Mouse (Mus musculus): ENCODE results near the gene Tmem8b.

Tmem8b gene

DNA sequence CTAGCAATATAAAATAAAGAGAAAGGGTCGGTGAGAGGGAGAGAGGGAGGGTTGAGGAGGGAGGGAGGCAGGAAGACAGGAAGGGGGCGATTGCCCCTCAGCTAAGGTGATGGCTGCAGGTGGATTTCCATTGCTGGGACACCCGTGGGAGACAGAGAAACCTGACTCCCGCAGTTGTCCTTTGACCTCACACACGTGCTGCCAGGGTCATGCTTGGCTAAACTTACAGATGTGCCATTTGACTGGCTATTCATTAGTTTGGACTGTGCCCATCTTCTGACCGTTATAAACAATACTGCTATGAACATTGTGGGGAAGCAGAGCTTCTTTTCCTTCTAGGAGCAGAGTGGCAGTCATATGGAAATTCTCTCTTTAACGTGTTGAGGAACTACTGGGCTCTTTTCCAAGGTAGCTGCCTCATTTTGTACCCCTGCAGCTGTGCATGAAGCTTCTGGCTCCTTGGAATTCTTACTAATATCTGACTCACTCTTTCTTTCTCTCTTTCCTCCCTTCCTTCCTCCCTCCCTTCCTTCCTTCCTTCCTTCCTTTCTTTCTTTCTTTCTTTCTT lies 45.0 kb downstream of the Tmem8b start:
- no peak for DNase-seq (ENCODE audit: low read depth)

DNA sequence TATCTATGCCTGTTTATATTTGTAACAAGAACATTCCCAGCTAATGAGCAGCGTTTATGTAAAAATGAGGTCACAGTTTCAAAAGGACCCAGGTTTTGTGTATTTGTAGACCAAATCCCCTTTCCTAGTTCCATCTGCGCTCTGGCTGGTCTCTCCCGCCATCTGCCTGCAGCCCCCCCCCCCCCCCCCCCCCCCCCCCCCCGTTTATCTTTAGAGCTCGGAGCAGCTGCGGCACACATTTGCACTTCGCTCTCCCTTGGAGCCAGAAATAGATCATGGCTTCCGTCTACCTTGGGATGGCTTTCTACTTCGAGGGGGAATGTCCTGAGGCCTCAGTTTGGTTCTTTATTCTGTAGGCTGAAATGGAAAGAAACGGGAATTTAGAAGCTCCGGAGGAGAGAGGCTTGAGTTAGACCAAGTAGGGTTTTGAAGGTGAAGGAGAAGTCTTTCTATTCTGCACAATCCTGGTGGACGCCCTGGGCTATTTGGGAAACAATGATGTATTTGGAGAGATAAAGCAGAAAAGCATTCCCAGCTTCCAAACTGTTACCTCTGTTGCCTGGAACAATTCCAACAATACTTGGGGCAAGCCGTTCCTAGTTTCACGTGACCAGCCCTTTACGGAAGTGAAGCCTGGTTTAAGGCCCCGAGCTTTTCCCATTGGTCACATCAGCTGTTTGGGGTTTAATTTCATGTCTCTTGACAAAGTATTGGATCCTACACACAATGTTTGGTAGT lies 51.9 kb downstream of the Tmem8b start:
- DNase-seq (ENCODE audit: low read depth), result no peak

DNA sequence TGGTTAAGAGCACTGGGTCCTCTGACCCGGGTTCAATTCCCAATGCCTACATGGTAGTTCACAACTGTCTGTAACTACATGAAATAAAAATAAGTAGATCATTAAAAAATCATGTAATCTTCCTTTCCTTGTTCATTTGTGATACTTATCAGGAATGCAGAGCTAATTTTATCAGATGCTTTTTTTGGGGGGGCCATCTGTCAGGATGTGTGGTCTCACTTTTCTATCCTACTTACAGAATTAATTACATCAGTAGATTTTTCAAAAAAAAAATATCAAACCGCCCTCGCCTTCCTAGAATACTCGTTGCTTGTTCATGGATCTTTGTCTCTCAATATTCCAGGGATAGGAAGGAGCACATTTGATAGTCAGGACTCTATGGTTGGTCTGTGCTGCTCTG lies 53.4 kb downstream of the Tmem8b start:
- no peak for DNase-seq (ENCODE audit: low read depth)

DNA sequence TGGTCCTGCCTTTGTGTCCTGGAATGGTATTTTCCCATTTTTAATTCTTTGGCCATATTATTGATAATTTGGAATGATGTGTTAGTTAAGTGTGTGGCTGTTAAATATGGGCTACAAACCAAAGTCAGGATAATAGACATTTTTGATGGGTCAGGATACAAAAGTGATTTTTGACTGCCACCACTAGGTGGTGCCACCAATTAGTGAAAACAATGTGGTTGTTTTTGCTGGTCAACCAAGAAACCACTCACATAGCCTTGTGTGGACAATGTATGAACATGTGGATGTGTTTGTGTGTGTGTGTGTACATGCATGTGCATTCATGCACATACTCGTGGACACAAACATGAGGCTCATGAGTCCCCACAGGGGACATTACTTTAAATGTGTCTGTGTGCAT lies 56.0 kb downstream of the Tmem8b start:
- DNase-seq (ENCODE audit: low read depth), result peak; percentile 29

DNA sequence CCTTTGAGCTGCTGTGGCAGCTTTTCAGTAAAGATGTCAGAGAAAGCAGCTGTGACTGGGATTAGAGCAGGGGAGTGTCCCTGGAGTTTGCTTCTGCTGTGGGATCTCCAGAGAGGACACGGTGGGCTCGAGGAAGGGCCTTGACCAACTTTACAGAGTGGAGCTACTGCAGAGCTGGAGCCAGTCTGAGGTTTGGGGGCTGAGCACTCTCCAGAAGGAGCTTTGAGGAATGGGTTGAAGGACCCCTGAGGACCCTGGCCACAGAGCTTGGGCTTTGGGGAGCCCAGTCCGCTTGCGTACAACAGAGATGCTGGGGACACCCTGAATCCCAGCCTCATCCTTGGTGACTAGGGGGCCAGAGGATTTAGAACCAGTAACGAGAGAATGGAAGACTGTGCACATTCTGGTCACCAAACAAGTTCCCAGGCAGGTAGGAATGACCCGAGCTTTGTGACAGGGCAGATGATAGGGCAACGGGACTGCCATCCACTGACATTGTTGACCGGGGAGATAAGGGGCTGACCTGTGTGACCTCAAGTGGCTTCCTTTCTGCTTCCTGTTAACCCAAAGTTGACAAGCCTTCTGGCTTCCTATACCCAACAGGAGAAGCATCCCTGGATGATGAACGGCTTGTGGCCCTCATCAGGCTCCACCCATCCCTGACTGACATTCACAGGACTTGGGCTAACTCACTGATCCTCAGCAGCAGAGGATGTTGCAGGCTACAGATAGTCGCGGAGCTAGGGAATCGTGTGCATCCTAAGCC lies 57.6 kb downstream of the Tmem8b start:
- no peak for DNase-seq (ENCODE audit: low read depth)

DNA sequence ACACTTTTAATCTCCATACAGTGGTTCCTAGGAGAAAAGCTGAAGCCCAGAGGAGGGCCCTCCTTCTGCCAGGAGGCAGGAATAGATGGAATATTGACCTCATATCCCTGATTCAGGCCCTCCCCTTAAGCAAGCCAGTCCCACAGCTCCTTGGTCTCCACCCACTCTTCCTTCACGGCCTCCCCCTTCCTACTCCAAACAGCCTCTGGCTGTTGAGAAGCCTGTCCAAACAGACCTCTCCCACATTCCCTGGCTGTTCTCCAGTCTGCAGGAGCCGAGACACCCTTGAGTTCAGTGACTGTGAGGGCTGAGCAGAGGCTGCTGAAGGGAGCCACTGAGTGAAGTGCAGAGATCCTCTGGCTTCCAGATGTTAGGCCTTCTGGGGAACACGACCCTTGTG lies 58.2 kb downstream of the Tmem8b start, which contains the start of gene Hrct1:
Gene Hrct1, plus strand, starts transcription at position 194 of the 400 bp plus-strand sequence.
- no peak for DNase-seq (ENCODE audit: low read depth)

DNA sequence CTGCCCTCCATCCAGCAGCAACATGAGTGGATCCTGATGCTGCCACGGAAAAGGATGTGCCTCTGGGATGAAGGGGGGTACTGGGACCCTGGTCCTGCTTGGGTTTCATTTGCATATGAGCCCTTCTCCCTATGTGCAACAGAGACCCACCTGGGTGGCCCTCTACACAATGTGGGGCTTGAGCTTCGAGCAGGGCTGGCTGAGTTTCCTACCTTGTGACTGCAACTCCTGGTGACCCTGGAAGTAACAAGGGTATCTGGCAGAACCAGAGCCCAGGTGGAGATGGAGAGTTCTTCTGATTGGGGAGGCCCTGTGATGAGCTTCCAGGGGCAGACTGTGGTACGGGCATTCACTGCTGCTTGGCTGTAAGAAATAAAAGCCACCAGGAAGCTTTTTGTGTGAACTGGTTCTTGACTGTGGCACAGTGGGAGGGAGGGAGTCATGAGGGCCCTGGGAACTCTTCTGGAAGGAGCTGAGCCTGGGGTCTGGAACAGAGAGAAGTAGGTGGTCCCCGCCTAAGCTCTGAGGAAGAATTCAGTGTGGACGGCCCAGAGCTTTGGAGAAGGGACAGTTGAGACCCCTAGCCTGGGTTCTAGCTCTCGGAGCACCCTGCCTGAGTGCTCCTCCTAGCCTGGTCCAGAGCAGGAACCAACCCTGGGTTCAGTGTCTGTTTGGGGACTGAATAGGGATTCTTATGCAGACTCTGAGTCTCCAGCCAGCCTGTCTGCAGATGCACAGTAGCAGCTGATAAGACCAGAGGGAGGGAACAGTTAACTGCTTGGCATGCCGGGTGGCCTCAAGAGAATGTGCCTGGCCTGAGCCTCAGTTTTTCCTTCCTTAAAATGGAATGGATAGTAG lies 59.2 kb downstream of the Tmem8b start:
- no peak for DNase-seq (ENCODE audit: low read depth)

DNA sequence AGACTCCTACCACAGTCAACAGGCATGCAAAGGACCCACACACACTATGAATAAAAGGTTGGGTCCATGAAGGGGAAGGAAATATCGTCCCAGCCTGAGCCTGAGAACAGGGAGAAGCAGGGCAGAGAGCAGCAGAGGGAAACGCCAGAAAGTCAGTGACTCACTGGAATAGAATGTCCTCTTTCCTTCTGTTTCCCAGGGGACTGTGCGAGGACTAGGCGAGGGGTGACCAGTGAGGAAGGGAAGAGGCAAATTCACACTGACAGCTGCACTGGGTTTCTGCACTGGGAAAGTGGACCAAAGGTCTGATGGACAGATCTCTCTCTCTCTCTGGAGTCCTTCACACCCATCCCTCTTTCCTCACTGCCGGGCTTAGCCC lies 59.8 kb downstream of the Tmem8b start:
- no peak for DNase-seq (ENCODE audit: low read depth)

DNA sequence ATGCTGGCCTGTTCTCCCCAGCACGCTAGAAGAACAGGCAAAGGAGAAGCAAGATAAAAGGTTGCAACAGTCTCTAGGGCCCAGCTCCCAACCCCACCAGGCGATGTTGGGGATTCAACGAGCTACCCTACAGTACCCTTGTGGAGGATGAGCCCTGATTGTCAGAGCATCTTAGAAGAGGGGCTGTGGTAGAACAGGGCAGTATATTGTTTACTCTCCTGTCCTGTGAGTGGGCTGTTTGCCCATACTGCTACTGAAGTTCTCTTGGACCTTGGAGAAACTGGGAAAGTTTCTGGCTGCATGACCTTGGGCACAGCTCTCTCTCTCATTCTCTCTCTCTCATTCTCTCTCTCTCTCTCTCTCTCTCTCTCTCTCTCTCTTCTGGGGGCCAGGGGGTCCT lies 60.4 kb downstream of the Tmem8b start:
- DNase-seq (ENCODE audit: low read depth), result no peak

DNA sequence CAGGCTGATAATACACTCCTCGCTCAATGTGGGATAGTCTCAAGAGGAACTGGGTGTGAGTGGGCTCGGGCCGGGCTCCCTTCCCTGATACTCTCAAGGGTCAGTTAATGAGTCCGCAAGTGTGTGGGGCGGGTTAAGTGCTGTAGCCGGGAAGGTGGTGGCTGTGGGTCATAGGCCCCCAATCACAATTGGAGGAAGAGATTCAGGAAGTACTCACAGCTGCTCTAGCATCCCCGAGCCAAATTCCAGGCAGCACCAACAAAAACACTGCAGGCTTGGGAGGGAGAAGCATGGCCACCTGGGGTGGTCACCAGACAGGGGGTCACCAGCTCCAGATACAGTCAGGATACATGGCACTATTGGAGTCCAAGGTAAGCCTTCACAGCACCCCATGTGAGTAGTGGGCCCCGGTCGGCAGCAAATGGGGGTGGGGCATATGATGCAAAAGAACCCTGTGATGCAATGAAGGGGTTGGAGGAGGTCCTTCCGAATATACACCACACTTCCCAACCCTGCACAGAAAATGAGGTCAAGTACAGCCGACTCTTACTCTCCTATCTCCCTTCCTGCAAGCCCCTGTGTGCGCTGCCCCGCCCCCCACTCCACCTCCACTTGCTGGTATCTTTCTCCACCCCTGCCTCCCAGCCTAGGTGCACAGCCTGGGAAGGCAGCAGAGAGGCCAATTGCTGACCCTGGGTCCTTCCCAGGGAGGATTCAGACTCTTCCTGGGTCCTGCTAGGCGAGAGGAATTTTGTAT lies 61.2 kb downstream of the Tmem8b start, which contains the start of gene Spaar:
Gene Spaar, plus strand, starts transcription at position 241 of the 757 bp plus-strand sequence.
- DNase-seq (ENCODE audit: low read depth), result no peak

DNA sequence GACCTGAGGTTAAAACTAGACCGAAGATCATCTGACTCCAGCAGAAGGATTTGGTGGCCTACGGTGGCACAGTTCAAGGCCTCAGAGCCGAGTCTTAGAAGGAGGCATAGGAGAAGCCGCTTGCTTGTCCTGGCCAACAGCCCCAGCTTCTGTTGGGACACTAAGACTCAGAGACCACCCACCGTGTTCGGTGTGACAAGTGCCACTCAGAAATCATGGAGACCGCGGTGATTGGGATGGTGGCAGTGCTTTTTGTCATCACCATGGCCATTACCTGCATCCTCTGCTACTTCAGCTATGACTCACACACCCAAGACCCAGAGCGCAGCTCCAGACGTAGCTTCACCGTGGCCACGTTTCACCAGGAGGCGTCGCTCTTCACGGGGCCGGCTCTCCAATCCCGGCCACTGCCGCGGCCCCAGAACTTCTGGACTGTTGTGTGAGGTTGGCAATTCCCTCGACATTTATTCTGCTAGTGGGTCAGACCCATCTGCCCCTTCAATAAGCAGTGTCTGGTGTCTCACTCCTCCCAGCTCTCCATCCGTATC lies 62.1 kb downstream of the Tmem8b start:
- no peak for DNase-seq (ENCODE audit: low read depth)

DNA sequence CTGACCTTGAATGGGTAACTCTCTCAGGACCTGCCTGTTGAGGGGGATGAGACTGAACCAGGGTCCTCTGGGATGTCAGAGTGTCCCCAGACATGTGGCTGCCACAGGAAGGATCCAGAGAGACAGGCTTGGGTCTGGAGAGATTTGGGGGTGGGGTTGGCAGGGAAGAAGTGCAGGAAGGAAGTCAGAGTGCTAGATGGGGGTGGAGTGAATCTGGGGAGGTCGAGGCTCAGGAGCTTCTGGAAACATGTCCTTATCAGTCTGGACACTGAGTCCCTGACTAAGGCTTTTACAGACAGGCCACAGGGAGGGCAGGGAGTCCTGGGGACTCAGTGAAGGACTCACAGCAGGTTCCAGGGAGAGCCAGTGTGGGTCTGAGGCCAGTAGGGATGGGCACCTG lies 63.4 kb downstream of the Tmem8b start:
- no peak for DNase-seq (ENCODE audit: low read depth)

DNA sequence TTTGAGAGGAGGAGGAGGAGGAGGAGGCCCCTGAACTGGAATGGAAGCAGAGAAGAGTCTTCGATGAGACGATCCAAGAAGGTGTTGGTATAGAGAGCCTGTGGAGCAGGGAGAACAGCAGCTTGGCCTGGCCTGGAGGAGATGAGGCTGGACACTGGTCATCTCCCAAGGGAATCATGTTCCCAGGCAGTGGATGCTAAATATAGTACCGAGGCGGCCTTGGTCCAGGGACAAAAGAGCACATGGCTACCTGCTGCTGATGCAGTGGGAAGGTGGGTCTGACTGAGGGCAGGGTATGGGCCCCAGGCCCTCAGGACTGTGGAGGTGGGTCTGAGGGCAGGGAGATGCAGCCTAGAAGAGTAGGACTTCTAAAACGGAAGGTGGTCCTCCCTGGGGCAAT lies 64.4 kb downstream of the Tmem8b start:
- no peak for DNase-seq (ENCODE audit: low read depth)

DNA sequence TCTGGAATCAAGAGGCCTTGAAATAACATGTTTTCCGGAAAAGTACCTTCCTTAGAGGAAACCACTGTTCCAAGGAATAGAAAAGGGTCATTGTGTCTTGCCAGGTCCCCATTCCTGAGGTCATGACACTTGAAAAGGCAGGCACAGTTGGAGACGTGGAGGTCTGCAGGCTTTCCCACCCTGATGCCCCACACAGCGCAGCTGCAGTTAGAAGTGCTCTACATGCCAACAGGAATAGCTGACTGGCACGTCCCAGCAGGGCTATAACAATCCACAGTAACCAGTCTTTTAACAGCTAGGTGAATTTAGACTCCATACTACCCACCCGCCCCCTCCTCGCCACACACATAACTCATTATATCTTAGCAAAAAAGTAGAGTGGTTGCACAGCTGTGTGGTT lies 68.4 kb downstream of the Tmem8b start:
- no peak for DNase-seq (ENCODE audit: low read depth)

DNA sequence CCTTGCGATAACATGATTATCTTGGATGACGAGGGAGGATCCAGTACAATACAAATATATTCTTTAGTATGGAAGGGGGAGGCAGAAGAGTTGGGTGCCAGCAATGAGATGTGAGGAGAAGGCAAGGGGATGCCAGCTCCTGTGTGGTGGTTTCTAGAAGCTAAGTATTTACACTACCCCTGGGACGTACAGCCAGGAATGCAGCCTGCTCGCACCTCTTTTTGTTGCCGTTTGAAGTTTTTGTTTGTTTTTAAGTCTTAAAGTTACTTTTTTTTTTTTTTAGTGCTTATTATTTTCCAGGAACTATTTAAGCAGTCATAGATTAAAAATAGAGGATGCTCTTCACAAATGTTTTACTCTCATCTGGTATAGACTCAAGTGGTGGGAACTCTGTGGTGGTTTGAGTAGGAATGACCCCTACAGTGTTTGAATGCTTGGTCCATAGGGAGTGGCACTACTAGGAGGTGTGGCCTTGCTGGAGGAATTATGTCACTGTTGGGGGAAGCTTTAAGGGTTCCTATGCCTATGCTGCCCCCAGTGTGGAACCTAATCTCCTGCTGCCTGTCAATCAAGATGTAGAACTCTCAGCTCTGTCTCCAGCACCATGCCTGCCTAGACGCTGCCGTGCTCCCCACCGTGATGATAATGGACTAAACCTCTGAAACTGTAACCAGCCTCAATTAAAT lies 70.4 kb downstream of the Tmem8b start:
- no peak for DNase-seq (ENCODE audit: low read depth)

DNA sequence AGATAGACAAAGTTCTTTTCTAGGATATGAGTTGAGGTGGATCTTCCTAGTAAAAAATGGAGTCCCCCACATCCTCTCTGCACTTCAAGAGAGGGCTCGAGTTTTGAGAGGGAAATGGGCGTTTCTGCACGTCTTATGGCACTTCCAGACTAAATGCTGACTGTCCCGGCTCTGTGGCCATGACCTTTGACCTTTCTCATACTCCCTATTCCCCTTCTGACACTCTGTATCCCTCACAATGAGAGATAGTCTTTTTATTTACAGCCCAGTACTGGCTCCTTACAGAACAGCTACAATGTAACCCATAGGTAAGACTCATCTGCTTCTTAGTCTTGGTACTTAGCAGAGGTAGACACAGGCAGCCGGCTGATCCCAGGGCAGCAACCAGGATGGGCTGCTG lies 72.8 kb downstream of the Tmem8b start:
- no peak for DNase-seq (ENCODE audit: low read depth)

Measured in naive thymus-derived CD4-positive, alpha-beta T cell, adult 2 months (primary cell).